Mouse (Mus musculus) limb, embryonic 12.5 days (tissue): ENCODE data around the gene Fcgr4. TPM values are rescaled to one million over a fixed set of nuclear protein-coding genes. Genes with fewer than 3 reads are reported as not detected.

Experiments
- microRNA-seq: library from miRNA; unstranded; fragments of <30 nt; microRNA quantifications from one replicate; pipeline ENCODE4, GENCODE M21; 2017
- polyA plus RNA-seq: library from polyadenylated mRNA; unstranded; fragments of >200 nt; fragmentation: Nextera tagmentation; extraction: Ambion mirVana; gene quantifications from 2 replicates; pipeline ENCODE4 v1.2.1, GENCODE M21; 2016

Gene Fcgr4
- polyA plus RNA-seq, 1 experiment from 2014 or later = 0.21 TPM

Small RNA genes within 50 kb of the gene (microRNA-seq; reads per million reads assigned to microRNA genes)
- not detected for gene Gm27552
- 3.7 reads per million, percentile 12 among the genes with 10 or more reads in this experiment for gene Mir6546

Other genes with a start within 250 kb of the Fcgr4 start
- gene Atf6, start 151.1 kb upstream of the Fcgr4 start, polyA plus RNA-seq = 8.4 and 9.3 TPM in 2 replicates
- 0.28 and 0.42 TPM in 2 replicates for gene Gm26620, start 133.9 kb upstream of the Fcgr4 start, polyA plus RNA-seq
- gene Dusp12, start 133.4 kb upstream of the Fcgr4 start, polyA plus RNA-seq = 46.0 and 53.2 TPM in 2 replicates
- not detected in 2 replicates for gene Fcrlb, start 106.0 kb upstream of the Fcgr4 start, polyA plus RNA-seq
- not detected in 2 replicates for gene Fcrla, start 91.3 kb upstream of the Fcgr4 start, polyA plus RNA-seq
- gene Fcgr2b, start 42.4 kb upstream of the Fcgr4 start, polyA plus RNA-seq = 0.33 and 0.34 TPM in 2 replicates
- 4.5 and 5.3 TPM in 2 replicates for gene Fcgr3, start 46.0 kb downstream of the Fcgr4 start, polyA plus RNA-seq
- 1.5 and 1.6 TPM in 2 replicates for gene Cfap126, start 95.0 kb downstream of the Fcgr4 start, polyA plus RNA-seq
- 182 and 217 TPM in 2 replicates for gene Sdhc, start 131.7 kb downstream of the Fcgr4 start, polyA plus RNA-seq
- gene Mpz, start 131.8 kb downstream of the Fcgr4 start, polyA plus RNA-seq = 1.5 and 2.6 TPM in 2 replicates
- 2.0 and 2.8 TPM in 2 replicates for gene Pcp4l1, start 177.3 kb downstream of the Fcgr4 start, polyA plus RNA-seq
- 0.17 and 0.43 TPM in 2 replicates for gene Nr1i3, start 195.1 kb downstream of the Fcgr4 start, polyA plus RNA-seq
- 29.7 and 31.9 TPM in 2 replicates for gene Tomm40l, start 203.6 kb downstream of the Fcgr4 start, polyA plus RNA-seq
- gene Apoa2, start 206.1 kb downstream of the Fcgr4 start, polyA plus RNA-seq = 2.1 and 3.1 TPM in 2 replicates
- gene Fcer1g, start 215.4 kb downstream of the Fcgr4 start, polyA plus RNA-seq = 15.9 and 21.0 TPM in 2 replicates
- gene Adamts4, start 231.5 kb downstream of the Fcgr4 start, polyA plus RNA-seq = 10.5 and 11.0 TPM in 2 replicates
- 251 and 257 TPM in 2 replicates for gene Ndufs2, start 232.5 kb downstream of the Fcgr4 start, polyA plus RNA-seq